ENCODE assay signal across 8 mouse cellular contexts in genomic region chr5:144964872-144965638, GRCm38 (mm10). TPM values are rescaled to one million over a fixed set of nuclear protein-coding genes. Genes with fewer than 3 reads are reported as not detected.
A peak's percentile ranks its signal among the peaks of the same experiment; 100 is the strongest.
DNase-seq lines count a peak whose midpoint lies in the region; ATAC-seq lines count a peak whose summit lies in the region.

No protein-coding gene starts in this region.

- peak; percentile 68 for ATAC-seq in inflammation-experienced regulatory T-cells, adult 6 months

- no peaks in the 10 kb centered on the region for H3K9me3 ChIP-seq in midbrain, embryonic 10.5 days (replicated peaks)

- peaks cover 17% of the 10 kb centered on the region for H3K27me3 ChIP-seq in midbrain, embryonic 10.5 days (ENCODE audit: low read depth, poor library complexity, severe bottlenecking)

- H3K36me3 ChIP-seq in midbrain, embryonic 10.5 days = 0 out of 2 replicates have a peak, but pooled peaks cover 4% of the 10 kb centered on the region

- peak overlapping the region; percentile 91 for H3K27ac ChIP-seq in midbrain, embryonic 10.5 days (replicated peaks)

- peaks cover 32% of the 10 kb centered on the region for H3K4me1 ChIP-seq in midbrain, embryonic 10.5 days

- intact Hi-C loops in gastrocnemius, postnatal 14 days (cut with DNase I; ENCODE audit: low total_unique reads) = no loop called here
- intact Hi-C loops in left cerebral cortex, postnatal 25 days (cut with DNase I) = loop anchor here (1.0 to 2.0 kb wide), 3 partner anchors 14 to 51 kb away; no protein-coding TSS in a partner anchor

- peak; percentile 89 for DNase-seq in adrenal gland, adult 2 months
- DNase-seq in embryo, embryonic 10.5 days (ENCODE audit: low spot score) = peak; percentile 97
- DNase-seq in gastrocnemius, postnatal 14 days = peak; percentile 89
- DNase-seq in left cerebral cortex, postnatal 25 days (ENCODE audit: low spot score in 2 of 2) = peak; percentile 65 to 83
- DNase-seq in midbrain, embryonic 10.5 days (ENCODE audit: low spot score) = peak; percentile 96
- peak; percentile 76 for DNase-seq in right cerebral cortex, postnatal 36 days (ENCODE audit: low spot score in 2 of 2)
- peak; percentile 89 to 91 for DNase-seq in urinary bladder, postnatal 4 days (ENCODE audit: low spot score in 2 of 2)

- WGBS in midbrain, embryonic 10.5 days = 2% methylated on average over 33 of the region's 56 CpGs

- peak overlapping the region; percentile 79 for H3K4me3 ChIP-seq in midbrain, embryonic 10.5 days

RNA-seq across cellular contexts. Expression of gene Smurf1, which starts 0.6 kb away (rescaled TPM):
- total RNA-seq in adrenal gland, adult 2 months (2021) = 10 to 100 TPM; 19.5 to 21.6 TPM
- polyA plus RNA-seq in adrenal gland, adult 2 months (2012; rRNA removed) = 18.6 and 20.7 TPM in 2 replicates
- 10 to 100 TPM; 11.0 to 13.1 TPM for total RNA-seq in gastrocnemius, postnatal 14 days (2021)
- 1 to 10 TPM; 2.7 to 6.8 (median 5.4) TPM for polyA plus RNA-seq in inflammation-experienced regulatory T-cells, adult 6 months (2017; shearing (Covaris generic))
- 10 to 100 TPM; 33.2 to 36.9 TPM for total RNA-seq in left cerebral cortex, postnatal 25 days (2021)
- 13.2 and 16.2 TPM in 2 replicates for polyA plus RNA-seq in midbrain, embryonic 10.5 days (2016; fragmentation: Nextera tagmentation; extraction: Ambion mirVana)

Comparison
In these comparisons a context has a peak if more than half of its experiments do, and no peak if none do; other contexts are left out.
1. Peak in every context shown above with its lines: DNase-seq, ATAC-seq, H3K4me3 ChIP-seq and H3K27ac ChIP-seq.